Mouse (Mus musculus) kidney, embryonic 14.5 days (tissue): ENCODE data around the gene Btbd2. TPM values are rescaled to one million over a fixed set of nuclear protein-coding genes. Genes with fewer than 3 reads are reported as not detected.

ENCODE experiments used
- ATAC-seq: fragments of 200-750 bp; cut with Nextera tagmentation; 2 replicates; pipeline ENCODE4 v1.8.0; 2017; ENCODE audit warnings: moderate number of reproducible peaks, mild to moderate bottlenecking, moderate TSS enrichment, moderate library complexity; ENCODE audit not compliant: low FRiP score, low TSS enrichment
- H3K27ac ChIP-seq: fragments of 300-500 bp; sonication (generic); 2 replicates; pipeline ENCODE4 v1.5.1; 2014; ENCODE audit warnings: low read depth, mild to moderate bottlenecking, low read length, moderate library complexity, mixed read lengths
- H3K27me3 ChIP-seq: fragments of 300-500 bp; sonication (generic); 2 replicates; pipeline ENCODE4 v1.6.1; 2014; ENCODE audit warnings: mild to moderate bottlenecking, low read length; ENCODE audit not compliant: control insufficient read depth, insufficient read depth
- H3K36me3 ChIP-seq: fragments of 300-500 bp; sonication (generic); 2 replicates; pipeline ENCODE4 v1.6.1; 2014; ENCODE audit warnings: low read length, mixed read lengths; ENCODE audit not compliant: control insufficient read depth, insufficient read depth
- H3K4me1 ChIP-seq: fragments of 300-500 bp; sonication (generic); 2 replicates; pipeline ENCODE4 v1.6.1; 2014; ENCODE audit warnings: low read length, mixed read lengths; ENCODE audit not compliant: control insufficient read depth, insufficient read depth
- H3K4me2 ChIP-seq: fragments of 300-500 bp; sonication (generic); replicated peaks from 2 replicates; pipeline ENCODE4 v1.6.1; 2014; ENCODE audit warnings: low read depth, mild to moderate bottlenecking, low read length
- H3K4me3 ChIP-seq: fragments of 300-500 bp; sonication (generic); 2 replicates; pipeline ENCODE4 v1.5.1; 2014; ENCODE audit warnings: mild to moderate bottlenecking, low read length
- H3K9ac ChIP-seq: fragments of 300-500 bp; sonication (generic); 2 replicates; pipeline ENCODE4 v1.6.1; 2014; ENCODE audit warnings: low read depth, mild to moderate bottlenecking, low read length, moderate library complexity
- H3K9me3 ChIP-seq: fragments of 300-500 bp; sonication (generic); 2 replicates; pipeline ENCODE4 v1.6.1; 2016; ENCODE audit warnings: low read length; ENCODE audit not compliant: control insufficient read depth
- WGBS: fragments of 180-500 bp; shearing (Covaris S2); extraction: QIAGEN DNeasy Blood & Tissue Kit; methylation state at CpG from one replicate; pipeline ENCODE4 v1.1.7; 2014; 5-methylcytosine and 5-hydroxymethylcytosine counted together
- polyA plus RNA-seq: library from polyadenylated mRNA; unstranded; fragments of >200 nt; fragmentation: Nextera tagmentation; extraction: Ambion mirVana; gene quantifications from 2 replicates; pipeline ENCODE4 v1.2.1, GENCODE M21; 2014

The Btbd2 gene
- polyA plus RNA-seq, 1 experiment from 2014 or later = 80.2 TPM

DNA sequence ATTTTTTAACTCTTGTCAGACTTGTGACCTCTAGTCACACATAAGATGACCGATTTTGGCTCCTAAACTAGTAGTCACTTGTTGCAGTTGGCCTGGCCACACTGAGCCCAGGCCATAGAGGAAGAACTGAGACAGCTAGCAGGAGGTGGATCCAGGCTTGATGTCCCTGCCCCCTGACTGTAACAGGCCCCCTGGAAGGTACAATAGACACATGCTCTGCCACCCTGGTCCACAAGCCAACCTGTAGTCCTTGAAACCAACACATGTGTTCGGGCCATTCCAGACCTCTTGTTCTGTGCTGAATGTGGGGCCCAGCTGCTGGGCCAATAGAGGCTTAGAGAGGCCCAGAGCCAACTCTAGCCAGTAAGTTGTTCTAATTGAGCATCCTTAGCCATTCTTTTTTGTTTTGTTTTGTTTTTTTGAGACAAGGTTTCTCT, 23.4 kb upstream of the Btbd2 start:
- H3K4me3 ChIP-seq = no peak overlapping the region
- WGBS = 67% methylated on average over 2 of the region's 2 CpGs
- no peaks in the 10 kb centered on the region for H3K27me3 ChIP-seq
- no peak overlapping the region for H3K4me2 ChIP-seq
- peak overlapping the region; percentile 99 for H3K27ac ChIP-seq
- H3K36me3 ChIP-seq = peaks cover 3% of the 10 kb centered on the region
- no peak overlapping the region for H3K9ac ChIP-seq
- H3K9me3 ChIP-seq = no peaks in the 10 kb centered on the region
- H3K4me1 ChIP-seq = peaks cover 39% of the 10 kb centered on the region
- ATAC-seq = no peak

DNA sequence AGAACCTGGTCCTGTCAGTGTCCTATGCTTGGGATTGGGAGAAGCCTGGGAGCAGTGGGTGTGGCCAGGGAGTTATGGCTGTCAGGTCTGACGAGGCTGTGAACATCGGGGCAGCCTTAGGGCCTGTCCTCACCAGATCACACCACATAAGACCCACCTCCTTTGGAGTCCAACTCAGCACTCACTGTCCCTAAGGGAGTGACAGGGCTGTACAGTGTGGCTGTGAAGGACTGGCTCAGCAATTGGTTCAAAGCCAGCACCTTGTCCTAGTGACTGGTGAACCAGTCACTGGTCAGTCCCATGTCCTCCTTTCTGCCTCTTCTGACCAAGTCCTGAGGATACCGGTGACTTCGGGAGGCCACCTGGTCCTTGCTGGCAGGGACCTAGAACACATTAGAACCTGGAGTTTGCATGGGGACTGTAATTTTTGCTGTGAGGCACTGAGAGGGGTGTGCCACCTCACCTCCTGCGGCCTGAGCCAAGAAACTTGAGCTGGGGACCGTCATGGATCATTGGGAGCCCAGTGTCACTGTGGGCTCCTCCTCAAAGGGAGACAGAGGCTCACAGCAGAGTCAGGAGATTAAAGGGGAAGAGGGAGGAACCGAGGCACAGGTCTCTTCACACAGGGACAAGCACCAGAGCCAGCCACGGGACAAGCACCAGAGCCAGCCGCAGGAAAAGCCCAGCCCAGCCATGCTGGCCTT, 22.8 kb upstream of the Btbd2 start:
- H3K4me3 ChIP-seq = no peak overlapping the region
- no peaks in the 10 kb centered on the region for H3K36me3 ChIP-seq
- H3K9ac ChIP-seq = no peak overlapping the region
- H3K27me3 ChIP-seq = no peaks in the 10 kb centered on the region
- peaks cover 42% of the 10 kb centered on the region for H3K4me1 ChIP-seq
- ATAC-seq = no peak
- no peaks in the 10 kb centered on the region for H3K9me3 ChIP-seq
- WGBS = 25% methylated on average over 9 of the region's 9 CpGs
- peak overlapping the region; percentile 99 for H3K27ac ChIP-seq
- no peak overlapping the region for H3K4me2 ChIP-seq

DNA sequence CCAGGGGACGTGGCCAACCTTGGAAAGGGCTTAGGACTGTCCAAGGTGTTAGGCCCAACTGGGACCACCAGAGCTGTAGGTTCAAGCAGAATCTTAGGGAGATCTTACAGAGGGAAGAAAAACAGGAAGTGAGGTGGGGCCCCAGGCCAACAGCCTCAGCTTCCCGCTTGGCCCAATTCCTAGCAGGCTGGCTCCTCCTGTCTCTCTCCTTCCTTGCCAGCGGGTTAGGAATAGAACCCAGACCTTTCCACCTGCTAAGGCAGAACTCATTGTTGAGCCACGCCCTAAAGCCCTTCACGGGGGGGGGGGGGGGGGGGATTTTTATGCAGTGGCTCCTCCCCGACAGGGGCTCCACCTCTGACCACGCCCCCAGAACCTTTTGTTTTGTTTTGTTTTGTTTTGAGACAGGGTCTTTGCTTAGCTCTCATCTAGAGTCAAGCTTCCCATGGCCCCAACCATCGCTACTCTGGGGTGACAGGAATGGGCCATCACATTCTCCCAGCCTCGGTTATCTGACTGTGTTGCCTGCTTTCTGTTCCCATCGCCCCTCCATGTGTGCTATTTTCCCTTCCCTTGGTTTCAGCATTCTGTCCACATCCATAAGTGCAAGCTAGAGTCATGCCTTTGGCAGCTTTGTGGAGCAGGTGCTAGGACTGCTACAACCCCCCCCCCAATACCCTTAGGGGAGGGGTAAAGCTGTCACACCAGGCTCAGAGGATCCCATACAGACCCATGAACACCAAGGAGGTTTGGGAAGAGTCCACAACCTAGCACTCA, 21.9 kb upstream of the Btbd2 start:
- WGBS = 62% methylated on average over 7 of the region's 10 CpGs

DNA sequence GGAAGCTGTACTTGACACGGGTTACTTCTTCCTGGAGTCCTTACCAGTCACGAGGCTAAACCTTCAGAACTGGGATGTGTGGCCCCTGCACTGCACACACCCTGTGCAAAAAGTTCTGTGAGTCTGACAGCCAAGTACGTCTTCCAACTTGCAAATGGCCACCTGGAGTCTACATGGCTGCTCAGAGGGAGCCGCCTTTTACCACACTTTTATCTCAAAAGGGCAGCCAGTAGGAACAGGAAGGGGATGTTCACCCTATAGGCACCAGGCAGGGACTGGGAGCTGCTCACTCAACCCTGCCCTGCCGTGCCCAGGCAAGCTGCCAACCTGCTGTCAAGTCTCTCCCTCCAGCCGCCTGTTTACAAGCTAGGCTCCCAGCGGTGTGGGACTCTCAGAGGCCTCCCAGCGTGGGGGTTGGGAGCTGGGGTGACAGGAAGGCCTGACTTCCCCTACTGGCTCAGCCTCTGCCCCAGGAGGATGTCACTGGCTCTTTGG, 21.1 kb upstream of the Btbd2 start, which contains the start of gene Mknk2:
Gene Mknk2, minus strand, starts transcription at position 171 of the 495 bp plus-strand sequence.
- Histone ChIP-seq H3K9me3 (no peaks in the 10 kb centered on the region), H3K4me2 (peak within 1 kb of the TSS; percentile 67), H3K27ac (peak within 1 kb of the TSS; percentile 99), H3K4me3 (peak within 1 kb of the TSS; percentile 99), H3K4me1 (peaks cover 59% of the 10 kb centered on the region), H3K36me3 (peaks cover 11% of the 10 kb centered on the region; the same call in 1 of the 2 replicates), H3K27me3 (no peaks in the 10 kb centered on the region), H3K9ac (peak within 1 kb of the TSS; percentile 78)
- ATAC-seq = peak; percentile 2; the same call in 1 of the 2 replicates
- WGBS = 9% methylated on average over 8 of the region's 8 CpGs

More for the DNA sequence above, 21.9 kb upstream of the Btbd2 start:
- peaks cover 3% of the 10 kb centered on the region; the same call in 1 of the 2 replicates for H3K36me3 ChIP-seq
- no peak for ATAC-seq
- peak overlapping the region; percentile 78; the same call in 1 of the 2 replicates for H3K9ac ChIP-seq
- H3K27ac ChIP-seq = peak overlapping the region; percentile 99
- H3K9me3 ChIP-seq = no peaks in the 10 kb centered on the region
- no peak overlapping the region for H3K4me3 ChIP-seq
- peaks cover 51% of the 10 kb centered on the region for H3K4me1 ChIP-seq
- H3K4me2 ChIP-seq = 0 out of 2 replicates have a peak overlapping the region, but pooled peaks have one; percentile 0
- H3K27me3 ChIP-seq = no peaks in the 10 kb centered on the region

DNA sequence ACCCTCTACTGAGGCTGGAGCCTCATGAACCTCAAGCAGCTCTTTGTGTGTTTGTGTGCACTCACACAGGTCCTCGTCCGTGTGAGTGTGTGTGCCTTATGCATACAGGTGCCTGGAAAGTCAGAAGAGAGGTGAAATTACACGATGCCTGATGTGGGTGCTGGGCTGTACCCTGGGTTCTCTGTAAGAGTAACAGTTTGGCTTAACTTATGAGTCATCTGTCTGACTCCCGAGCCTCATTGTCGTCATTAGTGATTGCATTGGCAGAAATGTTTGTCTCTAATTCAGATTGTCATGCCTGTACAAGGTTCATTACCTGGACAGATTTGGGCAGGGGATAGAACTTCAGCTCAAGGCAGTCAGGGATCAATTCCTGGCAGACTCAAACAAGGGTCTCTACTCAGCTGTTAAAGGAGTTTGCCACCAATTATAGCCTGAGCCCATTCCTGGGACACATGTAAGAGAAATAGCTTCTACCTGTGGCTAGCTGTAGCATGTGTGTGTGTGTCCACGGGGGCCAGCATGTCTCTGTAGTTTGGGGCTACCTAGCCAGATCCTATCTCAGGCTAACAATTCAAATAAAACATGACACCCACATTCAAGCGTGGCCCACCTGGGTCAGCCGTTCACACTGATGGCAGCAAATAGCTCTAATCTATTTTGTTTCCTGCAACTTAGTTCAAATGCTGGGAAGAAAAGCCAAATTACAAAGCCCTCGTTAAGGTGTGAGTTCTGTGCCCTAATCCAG, 20.4 kb upstream of the Btbd2 start:
- WGBS = 19% methylated on average over 9 of the region's 9 CpGs
- Histone ChIP-seq H3K27ac (peak overlapping the region; percentile 99), H3K9ac (peak overlapping the region; percentile 78), H3K27me3 (no peaks in the 10 kb centered on the region), H3K4me2 (peak overlapping the region; percentile 67), H3K9me3 (no peaks in the 10 kb centered on the region), H3K4me1 (peaks cover 60% of the 10 kb centered on the region), H3K4me3 (peak overlapping the region; percentile 99), H3K36me3 (peaks cover 16% of the 10 kb centered on the region; the same call in 1 of the 2 replicates)
- no peak for ATAC-seq

DNA sequence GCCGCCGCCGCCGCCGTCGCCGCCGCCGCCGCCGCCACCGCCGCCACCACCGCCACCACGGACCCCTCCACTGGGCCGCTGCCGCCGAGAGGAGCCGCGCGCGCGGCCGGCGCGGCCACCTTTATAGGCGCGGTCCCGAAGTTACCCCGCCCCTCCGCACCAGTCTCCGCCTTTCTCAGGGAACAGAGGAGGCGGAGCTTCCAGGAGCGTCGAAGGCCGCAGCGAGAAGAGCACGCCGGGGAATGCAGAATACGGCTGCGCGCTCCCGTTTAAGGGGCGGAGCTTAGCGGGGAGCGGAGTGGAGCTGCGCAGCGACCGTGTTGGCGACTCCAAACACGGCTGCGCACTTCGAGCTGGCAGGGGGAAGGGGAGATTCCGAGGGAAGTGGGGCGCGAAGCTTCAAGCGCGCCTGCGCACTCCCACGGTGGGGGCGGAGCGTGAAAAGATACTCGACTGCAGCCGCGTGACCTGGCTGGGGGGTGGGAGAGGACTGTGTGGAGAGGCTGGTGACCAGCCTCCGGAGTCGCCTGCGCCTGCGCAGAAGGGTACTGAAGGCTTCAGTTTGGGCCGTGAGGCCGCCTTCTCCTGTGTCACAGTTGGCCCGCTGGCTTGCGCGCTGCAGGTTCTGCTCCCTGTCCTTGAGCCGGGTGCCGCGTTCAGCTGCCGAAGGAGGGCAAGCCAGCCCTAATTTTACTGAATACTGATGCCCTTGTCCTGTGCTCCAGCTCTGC, 19.5 kb upstream of the Btbd2 start:
- Histone ChIP-seq H3K36me3 (peaks cover 25% of the 10 kb centered on the region), H3K4me1 (peaks cover 60% of the 10 kb centered on the region), H3K4me3 (peak overlapping the region; percentile 99), H3K9me3 (no peaks in the 10 kb centered on the region), H3K4me2 (peak overlapping the region; percentile 67), H3K9ac (peak overlapping the region; percentile 98), H3K27me3 (no peaks in the 10 kb centered on the region), H3K27ac (peak overlapping the region; percentile 99)
- WGBS = under 1% methylated on average over 58 of the region's 78 CpGs
- peak; percentile 92 for ATAC-seq

DNA sequence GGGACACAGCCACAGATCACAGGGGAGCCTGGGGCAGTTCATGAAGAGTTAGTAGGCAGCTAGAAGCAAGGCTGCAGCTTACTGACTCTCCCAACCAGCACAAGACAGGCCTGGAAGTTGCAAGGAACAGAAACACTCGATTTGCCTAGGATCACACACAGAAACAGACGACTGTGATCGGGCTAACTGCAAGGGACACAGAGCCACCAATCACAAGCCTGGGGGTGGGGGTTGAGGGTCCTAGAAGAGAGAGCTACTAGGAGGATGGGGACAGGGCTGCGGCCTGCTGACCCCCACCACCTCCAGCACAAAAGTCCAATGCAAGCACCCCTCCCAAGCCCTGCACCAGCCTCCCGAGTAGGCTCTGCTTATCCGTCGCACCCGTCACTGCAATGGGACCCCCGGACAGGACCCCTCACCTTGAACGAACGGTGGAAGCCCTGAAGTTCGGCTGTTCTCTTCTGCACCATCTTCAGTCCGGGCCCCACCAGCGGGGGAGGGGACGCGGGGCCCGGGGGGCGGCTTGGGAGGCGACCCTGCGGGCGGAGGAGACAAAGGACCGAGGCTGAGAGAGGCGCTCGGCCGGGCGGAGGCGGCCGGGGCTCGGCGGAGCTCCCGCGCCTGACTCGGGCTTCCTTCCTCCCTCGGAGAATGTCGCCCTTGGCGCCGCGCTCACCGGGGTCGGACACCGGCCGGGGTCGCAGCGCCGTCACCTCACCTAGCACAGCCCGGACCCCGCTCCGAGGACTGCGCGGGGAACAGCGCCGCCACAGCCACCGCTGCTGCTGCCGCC, 18.7 kb upstream of the Btbd2 start:
- ATAC-seq = peak; percentile 16
- Histone ChIP-seq H3K9ac (peak overlapping the region; percentile 98), H3K4me2 (peak overlapping the region; percentile 67), H3K27me3 (no peaks in the 10 kb centered on the region), H3K9me3 (no peaks in the 10 kb centered on the region), H3K4me3 (peak overlapping the region; percentile 99), H3K36me3 (peaks cover 33% of the 10 kb centered on the region), H3K27ac (peak overlapping the region; percentile 67; the same call in 1 of the 2 replicates), H3K4me1 (peaks cover 60% of the 10 kb centered on the region)
- WGBS = under 1% methylated on average over 50 of the region's 54 CpGs
